Mouse (Mus musculus) embryonic facial prominence, embryonic 11.5 days (tissue): ENCODE results near the gene Lrrc25. TPM values are rescaled to one million over a fixed set of nuclear protein-coding genes. Genes with fewer than 3 reads are reported as not detected.

ENCODE experiments used
- ATAC-seq: fragments of 200-750 bp; cut with Nextera tagmentation; replicated peaks from 2 replicates; pipeline ENCODE4 v1.8.0; 2017; ENCODE audit warnings: low read depth; ENCODE audit not compliant: insufficient number of reproducible peaks, low FRiP score, low TSS enrichment
- DNase-seq: peaks from one replicate; pipeline ENCODE4 v3.0.0-alpha.2; 2015; ENCODE audit warnings: low spot score
- H3K27ac ChIP-seq: fragments of 300-500 bp; sonication (generic); replicated peaks from 2 replicates; pipeline ENCODE4 v1.5.1; 2014; ENCODE audit warnings: mild to moderate bottlenecking, low read depth, low read length, control low read depth
- H3K27me3 ChIP-seq: fragments of 300-500 bp; sonication (generic); 2 replicates; pipeline ENCODE4 v1.6.1; 2014; ENCODE audit warnings: mild to moderate bottlenecking, low read length, moderate library complexity, mixed read lengths; ENCODE audit not compliant: control insufficient read depth, insufficient read depth
- H3K36me3 ChIP-seq: fragments of 300-500 bp; sonication (generic); replicated peaks from 2 replicates; pipeline ENCODE4 v1.6.1; 2014; ENCODE audit warnings: low read depth, mild to moderate bottlenecking, low read length, moderate library complexity, mixed read lengths; ENCODE audit not compliant: control insufficient read depth, insufficient read depth
- H3K4me1 ChIP-seq: fragments of 300-500 bp; sonication (generic); 2 replicates; pipeline ENCODE4 v1.6.1; 2014; ENCODE audit warnings: low read length, mixed read lengths; ENCODE audit not compliant: control insufficient read depth, insufficient read depth
- H3K4me2 ChIP-seq: fragments of 300-500 bp; sonication (generic); 2 replicates; pipeline ENCODE4 v1.6.1; 2014; ENCODE audit warnings: low read depth, mild to moderate bottlenecking, control low read depth, low read length, moderate library complexity
- H3K4me3 ChIP-seq: fragments of 300-500 bp; sonication (generic); 2 replicates; pipeline ENCODE4 v1.5.1; 2014; ENCODE audit warnings: low read depth, low read length, control low read depth
- H3K9ac ChIP-seq: fragments of 300-500 bp; sonication (generic); replicated peaks from 2 replicates; pipeline ENCODE4 v1.6.1; 2014; ENCODE audit warnings: mild to moderate bottlenecking, control low read depth, low read length
- H3K9me3 ChIP-seq: fragments of 300-500 bp; sonication (generic); replicated peaks from 2 replicates; pipeline ENCODE4 v1.6.1; 2016; ENCODE audit warnings: mild to moderate bottlenecking, low read length, inconsistent platforms, mixed read lengths; ENCODE audit not compliant: control insufficient read depth
- WGBS: fragments of 180-500 bp; shearing (Covaris S2); extraction: QIAGEN DNeasy Blood & Tissue Kit; methylation state at CpG from one replicate; pipeline ENCODE4 v1.1.7; 2014; 5-methylcytosine and 5-hydroxymethylcytosine counted together
- polyA plus RNA-seq: library from polyadenylated mRNA; unstranded; fragments of >200 nt; fragmentation: Nextera tagmentation; extraction: Ambion mirVana; gene quantifications from 2 replicates; pipeline ENCODE4 v1.2.1, GENCODE M21; 2014

Gene Lrrc25
- polyA plus RNA-seq, 1 experiment from 2014 or later: 0.98 TPM

DNA sequence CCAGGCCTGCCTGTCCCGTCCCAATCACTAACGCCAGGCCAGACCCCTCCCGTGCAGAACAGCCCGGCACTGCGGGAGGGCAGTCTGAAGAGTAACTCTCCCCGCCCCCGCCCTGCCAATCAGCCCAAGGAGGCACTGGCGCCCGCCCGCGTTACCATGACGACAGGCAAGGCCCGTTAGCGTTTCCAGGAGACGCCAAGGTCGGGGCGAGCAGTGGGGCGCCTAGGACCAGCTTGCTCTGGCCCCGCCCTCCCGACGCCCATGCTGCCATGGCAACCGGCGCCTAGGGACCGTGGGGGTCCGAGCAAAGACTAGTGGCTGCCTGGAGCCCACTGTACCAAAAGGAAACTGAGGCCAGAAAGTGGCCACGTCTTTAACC, 14.7 kb upstream of the Lrrc25 start:
- under 1% methylated on average over 26 of the region's 26 CpGs for WGBS
- Histone ChIP-seq H3K4me2 (peak overlapping the region; percentile 54), H3K27me3 (no peaks in the 10 kb centered on the region), H3K36me3 (peaks cover 4% of the 10 kb centered on the region), H3K4me1 (peaks cover 16% of the 10 kb centered on the region), H3K4me3 (peak overlapping the region; percentile 12; the same call in 1 of the 2 replicates), H3K9me3 (no peaks in the 10 kb centered on the region), H3K9ac (0 out of 2 replicates have a peak overlapping the region, but pooled peaks have one; percentile 46), H3K27ac (peak overlapping the region; percentile 65)
- DNase-seq (peak; percentile 96), ATAC-seq (peak; percentile 21)

DNA sequence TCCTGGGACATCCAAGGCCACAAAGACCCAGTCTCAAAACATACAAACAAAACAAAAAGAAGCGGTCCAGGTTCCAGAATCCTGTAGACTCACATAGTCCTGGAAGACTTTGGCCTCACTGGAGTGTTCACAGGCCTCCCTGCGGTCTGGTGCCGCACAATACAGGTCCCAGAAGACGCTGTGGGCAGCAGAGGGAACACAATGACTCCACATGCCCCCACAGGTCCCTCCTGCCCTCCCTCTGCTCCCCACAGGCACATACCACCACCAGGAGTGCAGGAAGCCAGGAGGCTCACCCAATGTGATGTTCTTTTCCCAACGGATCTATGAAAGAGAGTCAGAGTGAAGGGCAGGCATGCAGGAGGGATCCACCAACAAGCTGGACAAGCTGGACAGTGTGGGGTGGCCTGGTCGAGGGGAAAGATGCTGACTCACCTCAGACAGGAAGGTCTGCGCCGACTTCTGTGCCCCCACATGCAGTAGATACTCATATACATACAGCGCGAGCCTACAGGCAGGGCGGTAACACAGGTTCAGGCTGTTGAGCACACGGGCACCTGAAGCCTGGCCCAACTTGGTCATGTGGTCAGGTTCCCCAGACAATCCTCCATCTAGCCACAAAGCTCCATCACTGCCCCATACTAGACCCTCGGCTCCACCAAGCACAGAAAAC, 13.7 kb upstream of the Lrrc25 start:
- peaks cover 21% of the 10 kb centered on the region for H3K4me1 ChIP-seq
- H3K27ac ChIP-seq: no peak overlapping the region
- no peaks in the 10 kb centered on the region for H3K9me3 ChIP-seq
- WGBS: 92% methylated on average over 13 of the region's 13 CpGs
- H3K4me3 ChIP-seq: no peak overlapping the region
- ATAC-seq: no peak
- peaks cover 4% of the 10 kb centered on the region for H3K36me3 ChIP-seq
- DNase-seq: no peak
- no peak overlapping the region for H3K4me2 ChIP-seq
- H3K27me3 ChIP-seq: no peaks in the 10 kb centered on the region
- H3K9ac ChIP-seq: no peak overlapping the region

DNA sequence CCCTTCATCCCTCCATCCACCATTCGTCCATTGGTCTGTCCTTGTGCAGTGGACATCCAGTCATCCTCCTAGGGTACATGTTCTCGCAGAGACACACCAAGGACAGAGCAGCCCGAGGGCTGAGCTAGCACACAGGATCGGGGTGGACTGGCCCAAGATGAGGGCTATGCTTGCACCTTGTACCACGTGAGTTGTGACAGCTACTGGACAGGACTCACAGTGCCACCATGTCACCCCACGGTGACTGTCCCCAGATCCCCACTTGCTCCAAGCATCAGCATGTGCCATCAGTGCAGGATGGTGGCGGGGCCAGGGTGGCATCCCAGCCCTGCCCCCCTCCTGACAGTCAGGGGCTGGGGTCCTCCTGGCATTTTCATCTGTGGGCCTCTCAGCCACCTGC, 11.4 kb upstream of the Lrrc25 start:
- H3K27ac ChIP-seq: no peak overlapping the region
- no peak overlapping the region for H3K4me3 ChIP-seq
- WGBS: 89% methylated on average over 7 of the region's 7 CpGs
- ATAC-seq (no peak), DNase-seq (no peak)
- no peaks in the 10 kb centered on the region for H3K27me3 ChIP-seq
- H3K36me3 ChIP-seq: peaks cover 4% of the 10 kb centered on the region
- H3K9ac ChIP-seq: no peak overlapping the region
- no peaks in the 10 kb centered on the region for H3K9me3 ChIP-seq
- no peak overlapping the region for H3K4me2 ChIP-seq
- peaks cover 17% of the 10 kb centered on the region for H3K4me1 ChIP-seq

DNA sequence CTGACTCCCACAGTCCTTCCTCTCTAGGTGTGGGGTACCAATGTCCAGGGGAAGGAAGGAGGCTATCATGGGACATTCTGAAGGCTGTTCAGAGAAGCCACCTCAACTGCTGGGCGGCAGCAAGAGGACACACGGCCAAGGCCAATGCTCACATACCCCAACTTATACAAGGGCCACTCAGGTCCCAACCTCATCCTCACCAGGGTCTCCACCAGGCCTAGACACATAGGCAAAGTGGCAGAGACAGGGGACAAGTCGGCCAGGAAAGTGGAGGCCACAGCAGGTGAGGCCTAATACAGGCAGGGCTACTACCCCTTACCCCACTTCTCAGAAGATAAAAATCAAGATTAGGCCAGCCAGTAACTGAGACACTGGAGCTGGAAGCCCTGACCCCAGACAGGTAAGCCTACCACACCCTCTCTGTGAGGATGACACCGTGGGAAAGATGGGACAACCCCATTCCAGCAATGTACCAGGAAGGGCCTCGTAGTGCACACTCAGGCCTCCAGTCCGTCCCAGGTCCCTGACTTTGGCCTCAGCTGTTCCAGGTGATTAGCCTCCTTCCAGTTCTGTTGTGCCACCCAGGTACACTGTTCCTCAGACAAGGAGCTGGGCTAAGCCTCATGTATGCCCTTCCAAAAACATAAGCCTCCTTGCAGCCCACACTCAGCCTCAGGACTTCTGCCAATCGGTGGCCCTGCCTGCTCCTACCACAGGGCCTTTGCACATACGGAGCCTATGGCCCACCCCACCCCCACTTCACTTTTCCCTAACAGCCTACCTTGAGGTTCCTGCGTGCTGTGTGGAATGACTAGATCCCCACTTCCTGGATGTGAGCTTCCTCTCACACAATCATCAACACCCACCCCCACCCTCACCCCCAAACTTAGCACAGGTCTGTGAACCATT, 9.8 kb upstream of the Lrrc25 start:
- Histone ChIP-seq H3K4me3 (no peak overlapping the region), H3K9me3 (no peaks in the 10 kb centered on the region), H3K27me3 (no peaks in the 10 kb centered on the region), H3K9ac (no peak overlapping the region), H3K4me1 (peaks cover 11% of the 10 kb centered on the region; the same call in 1 of the 2 replicates), H3K27ac (no peak overlapping the region), H3K36me3 (peaks cover 4% of the 10 kb centered on the region), H3K4me2 (no peak overlapping the region)
- ATAC-seq: no peak
- DNase-seq: no peak
- WGBS: 86% methylated on average over 9 of the region's 9 CpGs

DNA sequence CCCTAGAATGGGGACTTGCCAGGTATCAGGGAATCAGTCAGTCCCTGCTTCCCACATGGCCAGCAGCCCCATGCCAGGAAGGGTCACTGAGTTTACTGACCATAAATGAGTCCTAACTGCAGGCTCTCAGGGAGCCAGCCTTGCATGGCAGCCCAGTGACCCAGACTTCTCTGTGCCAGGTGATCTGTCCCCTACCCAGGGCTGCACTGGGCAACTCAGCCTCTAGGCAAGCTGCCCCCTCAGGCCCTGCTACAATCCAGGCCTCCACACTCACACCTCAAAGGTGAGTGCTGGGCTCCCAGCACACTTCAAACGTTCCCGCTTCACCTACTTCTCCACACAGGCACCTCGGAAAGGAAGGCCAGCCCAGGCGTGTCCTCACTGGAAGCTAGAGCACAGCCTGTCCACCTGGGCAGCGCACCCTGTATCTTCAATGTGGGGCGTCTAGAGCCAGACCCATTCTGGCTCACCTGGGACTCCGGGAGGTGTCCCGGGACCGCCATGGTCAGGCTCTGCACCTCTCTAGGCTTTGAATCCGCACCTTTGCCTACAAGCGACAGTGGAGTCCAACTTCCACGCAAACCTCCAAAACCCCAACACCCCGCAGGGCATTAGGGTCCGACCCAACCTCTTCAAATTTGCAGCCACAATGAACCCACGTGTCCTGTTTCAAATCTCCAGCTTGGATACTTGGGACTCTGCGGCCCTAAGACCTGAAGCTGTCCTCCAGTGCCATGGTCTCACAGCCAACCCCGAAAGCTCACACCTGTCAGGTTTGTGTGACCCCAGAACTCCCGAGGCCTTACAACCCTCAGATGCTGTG, 9.0 kb upstream of the Lrrc25 start:
- H3K4me2 ChIP-seq: peak overlapping the region; percentile 83
- peaks cover 11% of the 10 kb centered on the region; the same call in 1 of the 2 replicates for H3K4me1 ChIP-seq
- DNase-seq (no peak), ATAC-seq (no peak)
- no peaks in the 10 kb centered on the region for H3K27me3 ChIP-seq
- H3K27ac ChIP-seq: no peak overlapping the region
- peak overlapping the region; percentile 82 for H3K4me3 ChIP-seq
- WGBS: 58% methylated on average over 18 of the region's 18 CpGs
- H3K36me3 ChIP-seq: peaks cover 3% of the 10 kb centered on the region
- H3K9ac ChIP-seq: peak overlapping the region; percentile 80
- no peaks in the 10 kb centered on the region for H3K9me3 ChIP-seq

DNA sequence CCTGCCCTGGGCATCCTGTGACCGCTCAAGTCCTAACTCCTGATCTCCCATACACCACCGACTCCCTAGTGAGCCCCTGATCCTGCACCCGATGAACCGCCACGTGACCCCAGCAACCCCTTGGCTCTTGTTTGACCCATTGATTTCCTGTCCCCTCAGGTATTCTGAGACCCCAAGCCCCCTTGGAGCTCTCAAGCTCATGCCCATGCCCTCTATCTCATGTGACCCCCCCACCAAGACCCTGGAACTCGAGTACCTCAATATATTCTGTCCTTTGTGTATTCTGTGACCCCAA, 8.4 kb upstream of the Lrrc25 start:
- Histone ChIP-seq H3K9ac (peak overlapping the region; percentile 80), H3K36me3 (no peaks in the 10 kb centered on the region; the same call in 1 of the 2 replicates), H3K4me1 (peaks cover 11% of the 10 kb centered on the region; the same call in 1 of the 2 replicates), H3K27me3 (no peaks in the 10 kb centered on the region), H3K27ac (peak overlapping the region; percentile 98; the same call in 1 of the 2 replicates), H3K4me2 (peak overlapping the region; percentile 83), H3K4me3 (peak overlapping the region; percentile 82), H3K9me3 (no peaks in the 10 kb centered on the region)
- 23% methylated on average over 6 of the region's 6 CpGs for WGBS
- ATAC-seq: no peak
- no peak for DNase-seq

DNA sequence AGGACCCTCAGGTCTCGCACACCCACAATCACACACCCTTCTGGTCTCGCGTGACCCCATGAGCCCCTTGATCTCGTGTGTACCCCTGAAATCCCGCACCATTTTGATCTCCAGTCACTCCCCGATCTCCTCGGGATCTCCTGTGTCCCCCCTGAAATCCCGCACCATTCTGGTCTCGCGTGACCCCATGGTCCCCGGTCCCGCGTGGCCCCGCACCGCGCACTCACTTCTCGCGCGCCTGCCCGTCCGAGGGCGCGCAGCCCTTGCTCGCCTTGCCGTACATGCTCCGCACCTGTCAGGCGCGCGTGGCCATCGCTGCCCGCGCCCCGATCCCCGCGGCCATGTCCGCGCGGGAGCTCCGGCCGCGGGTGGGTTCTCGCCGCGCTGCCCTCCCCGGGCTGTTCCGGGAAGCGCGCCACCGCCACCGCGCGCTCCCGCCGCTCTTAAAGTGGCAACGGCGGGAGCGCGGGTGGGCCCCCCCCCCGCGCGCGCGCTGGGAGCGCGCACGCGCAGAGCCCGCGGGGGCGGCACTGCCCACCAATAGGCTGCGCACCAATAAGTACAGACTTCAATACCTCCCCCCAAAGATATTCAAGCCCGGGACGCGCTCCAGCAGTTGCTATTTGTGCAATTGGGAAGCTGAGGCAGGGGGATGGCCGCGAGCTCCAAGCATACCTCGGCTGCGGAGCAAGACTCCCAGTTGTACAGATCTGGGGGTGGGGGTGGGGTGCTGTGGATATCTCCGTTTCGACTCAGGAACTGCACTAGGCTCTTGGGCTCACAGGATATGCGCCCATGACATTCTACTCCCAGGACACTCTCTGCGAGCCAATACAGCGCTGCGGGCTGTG, 7.8 kb upstream of the Lrrc25 start:
- H3K27me3 ChIP-seq: no peaks in the 10 kb centered on the region
- H3K4me2 ChIP-seq: peak overlapping the region; percentile 83
- no peaks in the 10 kb centered on the region for H3K9me3 ChIP-seq
- DNase-seq (peak; percentile 72), ATAC-seq (no peak)
- peaks cover 11% of the 10 kb centered on the region; the same call in 1 of the 2 replicates for H3K4me1 ChIP-seq
- no peaks in the 10 kb centered on the region for H3K36me3 ChIP-seq
- peak overlapping the region; percentile 98 for H3K27ac ChIP-seq
- peak overlapping the region; percentile 82 for H3K4me3 ChIP-seq
- 2% methylated on average over 84 of the region's 84 CpGs for WGBS
- peak overlapping the region; percentile 80 for H3K9ac ChIP-seq
